Mouse (Mus musculus) hindbrain, embryonic 13.5 days (tissue): ENCODE results near the gene Rsrc2. TPM values are rescaled to one million over a fixed set of nuclear protein-coding genes. Genes with fewer than 3 reads are reported as not detected.

Experiments
- ATAC-seq: fragments of 200-750 bp; cut with Nextera tagmentation; 2 replicates; pipeline ENCODE4 v1.8.0; 2017; ENCODE audit warnings: moderate TSS enrichment; ENCODE audit not compliant: low FRiP score
- H3K27ac ChIP-seq: fragments of 300-500 bp; sonication (generic); 2 replicates; pipeline ENCODE4 v1.5.1; 2015; ENCODE audit warnings: inconsistent platforms, mild to moderate bottlenecking, moderate library complexity
- H3K27me3 ChIP-seq: fragments of 300-500 bp; sonication (generic); 2 replicates; pipeline ENCODE4 v1.6.1; 2015; ENCODE audit warnings: mild to moderate bottlenecking, inconsistent platforms
- H3K36me3 ChIP-seq: fragments of 300-500 bp; sonication (generic); 2 replicates; pipeline ENCODE4 v1.6.1; 2015; ENCODE audit warnings: mild to moderate bottlenecking, inconsistent platforms
- H3K4me1 ChIP-seq: fragments of 300-500 bp; sonication (generic); replicated peaks from 2 replicates; pipeline ENCODE4 v1.6.1; 2015; ENCODE audit warnings: inconsistent platforms
- H3K4me2 ChIP-seq: fragments of 300-500 bp; sonication (generic); 2 replicates; pipeline ENCODE4 v1.6.1; 2015; ENCODE audit warnings: inconsistent platforms, mild to moderate bottlenecking, moderate library complexity
- H3K4me3 ChIP-seq: fragments of 300-500 bp; sonication (generic); 2 replicates; pipeline ENCODE4 v1.5.1; 2015; ENCODE audit warnings: mild to moderate bottlenecking, inconsistent platforms
- H3K9ac ChIP-seq: fragments of 300-500 bp; sonication (generic); 2 replicates; pipeline ENCODE4 v1.6.1; 2015; ENCODE audit warnings: mild to moderate bottlenecking, inconsistent platforms
- H3K9me3 ChIP-seq: fragments of 300-500 bp; sonication (generic); 2 replicates; pipeline ENCODE4 v1.6.1; 2016; ENCODE audit warnings: inconsistent platforms
- WGBS: fragments of 180-500 bp; shearing (Covaris S2); methylation state at CpG from one replicate; pipeline ENCODE4 v1.1.7; 2015; 5-methylcytosine and 5-hydroxymethylcytosine counted together
- polyA plus RNA-seq: library from polyadenylated mRNA; unstranded; fragments of >200 nt; fragmentation: Nextera tagmentation; extraction: Ambion mirVana; gene quantifications from 2 replicates; pipeline ENCODE4 v1.2.1, GENCODE M21; 2015

The Rsrc2 gene
- polyA plus RNA-seq, 1 experiment from 2014 or later = 169 TPM

DNA sequence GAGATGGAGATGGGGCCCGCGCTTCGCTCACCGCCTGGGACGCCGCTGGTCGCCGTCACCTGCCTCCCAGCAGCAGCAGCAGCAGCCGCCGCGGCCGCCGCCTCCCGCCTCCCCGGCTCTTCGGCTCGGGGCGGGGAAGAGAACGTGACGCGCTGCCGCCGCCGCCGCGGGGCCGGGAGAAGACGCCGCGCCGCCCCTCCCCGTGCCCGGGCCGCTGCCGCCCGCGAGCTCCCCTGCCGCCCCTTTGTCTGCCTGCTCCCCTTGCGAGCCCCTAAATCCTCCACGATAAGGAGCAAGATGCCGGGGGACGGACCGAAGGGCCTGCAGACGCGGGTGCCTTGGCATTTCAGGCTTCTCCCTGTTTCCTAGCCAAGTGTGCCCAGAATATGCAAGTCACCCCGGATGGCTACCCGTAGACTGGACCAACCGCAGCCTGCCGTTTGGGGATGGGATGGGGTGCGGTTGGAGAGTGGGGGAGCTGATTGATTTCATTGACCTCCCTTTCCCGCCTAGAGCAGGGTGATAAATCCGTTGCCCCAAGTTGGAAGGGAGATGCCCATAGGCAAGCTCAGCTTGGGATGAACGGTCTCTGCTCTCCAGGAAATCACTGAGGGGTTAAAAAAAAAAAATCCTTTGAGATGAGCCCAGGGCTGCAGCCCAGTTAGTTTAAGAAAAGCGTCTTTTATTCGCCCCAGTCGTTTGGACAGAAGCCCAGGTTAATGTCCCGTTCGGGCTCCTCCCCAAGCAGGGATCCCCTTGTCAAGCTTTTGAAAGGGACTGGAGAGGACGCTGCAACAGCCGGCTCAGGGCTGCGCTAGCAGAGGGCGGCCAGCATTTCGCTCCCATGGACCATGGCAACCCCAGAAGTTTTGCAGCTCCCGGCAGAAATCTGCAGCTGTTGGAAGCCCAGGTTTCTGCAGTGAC is 64.7 kb downstream of the Rsrc2 start, which contains the start of gene Clip1:
Clip1 (minus strand) TSS at position 398 of the 924 bp plus-strand sequence.
- peak; percentile 79 for ATAC-seq
- no peaks in the 10 kb centered on the region for H3K27me3 ChIP-seq
- H3K4me1 ChIP-seq = peaks cover 41% of the 10 kb centered on the region
- peak within 1 kb of the TSS; percentile 100 for H3K9ac ChIP-seq
- H3K27ac ChIP-seq = peak within 1 kb of the TSS; percentile 100
- no peaks in the 10 kb centered on the region for H3K9me3 ChIP-seq
- H3K36me3 ChIP-seq = no peaks in the 10 kb centered on the region
- H3K4me2 ChIP-seq = peak within 1 kb of the TSS; percentile 70
- under 1% methylated on average over 49 of the region's 64 CpGs for WGBS
- peak within 1 kb of the TSS; percentile 95 for H3K4me3 ChIP-seq

DNA sequence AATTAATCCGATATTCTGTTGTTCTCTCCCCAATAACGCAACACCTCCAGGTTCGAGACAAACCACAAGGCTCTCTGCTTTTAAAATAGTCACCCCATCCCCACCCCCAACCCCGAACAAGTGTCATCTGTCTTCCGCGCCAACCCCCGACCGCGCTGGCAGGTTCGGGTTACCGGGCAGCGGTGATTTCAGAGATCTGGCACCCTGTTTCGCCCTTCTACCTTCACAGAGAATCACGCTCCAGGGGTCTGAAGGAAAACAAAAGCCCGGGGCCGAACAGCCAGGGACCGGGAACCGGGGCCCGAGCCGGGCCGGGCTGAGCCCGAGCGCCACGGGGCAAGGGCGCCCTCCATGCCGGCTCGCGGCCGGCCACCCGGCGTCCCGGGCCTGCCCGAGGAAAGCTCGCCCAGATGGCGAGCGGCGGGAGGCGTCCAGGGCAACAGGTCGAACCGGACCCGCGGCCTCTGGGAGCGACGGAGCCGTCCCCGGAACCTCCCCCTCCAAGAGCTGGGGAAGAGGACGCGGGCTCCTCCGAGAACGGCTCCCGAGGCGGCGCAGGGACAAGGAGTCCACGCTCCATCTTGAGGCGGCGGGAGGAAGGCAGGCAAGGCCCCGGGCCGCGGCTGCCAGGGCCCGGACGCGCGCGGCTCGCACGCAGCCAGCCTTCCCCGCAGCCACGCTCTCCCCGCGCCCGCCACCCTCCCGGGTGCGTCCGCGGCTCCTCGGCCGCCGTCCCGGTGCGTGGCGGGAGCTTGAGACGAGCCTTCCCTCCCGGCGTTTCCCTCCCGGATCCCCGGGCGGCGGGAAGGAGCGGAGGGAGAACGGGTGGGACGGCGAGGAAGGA is 65.6 kb downstream of the Rsrc2 start:
- H3K9me3 ChIP-seq = no peaks in the 10 kb centered on the region

DNA sequence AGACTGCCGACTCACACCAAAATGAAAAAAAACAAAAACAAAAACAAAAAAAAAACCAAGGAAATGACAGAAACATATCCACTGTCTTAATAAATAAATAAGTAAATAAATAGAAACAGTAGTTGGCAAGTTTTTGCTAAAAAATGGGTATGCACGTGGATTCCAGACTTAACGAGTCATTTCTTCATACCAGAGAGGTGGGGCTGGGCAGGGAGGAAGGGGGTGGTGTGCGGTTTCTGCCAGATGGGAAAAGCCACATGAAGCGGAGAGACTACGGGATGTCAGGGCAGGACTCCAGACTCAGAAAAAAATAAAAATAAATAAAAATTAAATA is 66.2 kb downstream of the Rsrc2 start:
- no peaks in the 10 kb centered on the region for H3K36me3 ChIP-seq
- WGBS = 0% methylated on average over 6 of the region's 6 CpGs

More for the DNA sequence above, 65.6 kb downstream of the Rsrc2 start:
- H3K36me3 ChIP-seq = no peaks in the 10 kb centered on the region
- peak; percentile 68 for ATAC-seq
- H3K4me2 ChIP-seq = peak overlapping the region; percentile 70
- under 1% methylated on average over 84 of the region's 92 CpGs for WGBS
- H3K27me3 ChIP-seq = no peaks in the 10 kb centered on the region
- H3K4me3 ChIP-seq = peak overlapping the region; percentile 95
- H3K4me1 ChIP-seq = peaks cover 42% of the 10 kb centered on the region
- H3K27ac ChIP-seq = peak overlapping the region; percentile 100
- H3K9ac ChIP-seq = peak overlapping the region; percentile 100

DNA sequence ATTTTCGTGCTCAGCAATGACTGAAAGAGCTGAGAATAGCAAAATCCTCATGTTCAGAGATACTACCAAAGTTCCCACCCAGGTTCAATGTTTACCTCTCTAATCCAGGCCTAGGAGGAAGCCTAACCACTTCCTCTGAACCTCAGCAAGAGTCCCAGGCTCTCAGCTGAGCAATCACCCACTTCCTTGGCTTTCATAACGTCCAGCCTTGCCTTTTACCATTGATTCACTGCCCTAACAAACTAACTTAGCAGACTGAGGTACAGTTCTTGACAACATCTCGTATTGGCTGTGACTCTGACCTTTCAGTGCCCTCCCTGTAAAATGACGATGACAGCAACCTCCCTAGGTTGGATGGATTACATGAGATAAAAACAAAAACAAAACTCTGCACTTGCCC is 66.8 kb downstream of the Rsrc2 start:
- Histone ChIP-seq H3K27ac (peak overlapping the region; percentile 100; the same call in 1 of the 2 replicates), H3K9me3 (no peaks in the 10 kb centered on the region), H3K4me1 (peaks cover 42% of the 10 kb centered on the region), H3K36me3 (0 out of 2 replicates have a peak, but pooled peaks cover 1% of the 10 kb centered on the region), H3K4me2 (peak overlapping the region; percentile 70), H3K9ac (peak overlapping the region; percentile 100), H3K27me3 (no peaks in the 10 kb centered on the region), H3K4me3 (peak overlapping the region; percentile 95)
- 39% methylated on average over 4 of the region's 4 CpGs for WGBS
- no peak for ATAC-seq

More for the DNA sequence above, 66.2 kb downstream of the Rsrc2 start:
- ATAC-seq = peak; percentile 52
- Histone ChIP-seq H3K9ac (peak overlapping the region; percentile 100), H3K27ac (peak overlapping the region; percentile 100), H3K9me3 (no peaks in the 10 kb centered on the region), H3K4me3 (peak overlapping the region; percentile 95), H3K4me1 (peaks cover 42% of the 10 kb centered on the region), H3K27me3 (no peaks in the 10 kb centered on the region), H3K4me2 (peak overlapping the region; percentile 70)

DNA sequence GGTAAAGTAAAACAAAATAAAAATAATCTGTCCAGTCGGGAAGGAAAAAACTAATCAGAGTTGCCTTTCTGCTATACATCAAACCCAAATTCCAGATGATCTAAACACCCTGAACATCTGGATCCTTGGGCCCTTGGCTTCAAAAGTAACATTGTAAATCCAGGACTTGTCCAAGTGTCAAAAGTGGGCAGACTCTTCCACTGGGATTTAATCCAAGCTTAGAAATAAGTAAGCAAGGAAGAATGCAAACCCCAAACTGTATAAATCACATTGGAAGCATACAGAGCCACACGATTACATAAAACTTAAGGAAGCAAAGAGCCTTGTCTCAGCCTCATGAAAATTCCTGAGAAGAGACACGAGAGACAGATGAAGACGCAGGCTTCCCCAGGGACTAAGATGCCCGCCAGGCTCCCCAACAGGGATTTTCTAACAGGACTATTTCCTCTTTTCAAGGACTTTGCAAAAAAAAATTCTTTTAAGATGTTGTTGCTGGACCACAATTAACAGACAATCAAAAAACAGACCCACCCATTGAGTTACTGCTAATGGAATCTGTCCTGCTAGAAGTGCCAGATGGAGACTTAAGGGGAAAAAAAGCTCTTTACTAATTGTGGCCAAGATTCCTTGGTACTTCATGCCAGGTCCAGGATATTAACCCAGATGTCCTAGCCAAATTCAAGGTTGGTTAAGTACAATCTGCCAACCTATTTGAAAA is 69.5 kb downstream of the Rsrc2 start:
- no peaks in the 10 kb centered on the region for H3K27me3 ChIP-seq
- no peak overlapping the region for H3K4me2 ChIP-seq
- no peak for ATAC-seq
- H3K36me3 ChIP-seq = 0 out of 2 replicates have a peak, but pooled peaks cover 3% of the 10 kb centered on the region
- H3K27ac ChIP-seq = peak overlapping the region; percentile 23; the same call in 1 of the 2 replicates
- H3K9me3 ChIP-seq = no peaks in the 10 kb centered on the region
- H3K4me1 ChIP-seq = peaks cover 38% of the 10 kb centered on the region
- H3K9ac ChIP-seq = no peak overlapping the region
- no peak overlapping the region for H3K4me3 ChIP-seq
- 50% methylated on average over 5 of the region's 5 CpGs for WGBS

DNA sequence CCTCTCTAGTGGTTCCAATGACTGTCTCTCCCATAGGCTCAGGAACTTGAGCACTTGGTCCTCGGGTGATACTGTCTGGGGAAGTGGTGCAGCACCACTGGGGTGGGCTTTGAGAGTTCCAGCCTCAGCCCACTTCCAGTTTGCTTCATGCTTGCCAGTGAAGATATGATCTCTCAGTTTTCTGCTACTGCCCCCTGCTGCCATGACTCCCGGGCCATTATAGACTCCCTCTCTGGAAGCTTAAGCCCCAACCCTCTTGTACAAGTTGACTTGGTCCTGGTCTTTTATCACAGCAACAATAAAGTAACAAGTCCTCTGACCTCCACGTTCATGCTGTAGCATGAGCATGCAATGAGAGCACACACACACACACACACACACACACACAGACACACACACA is 70.1 kb downstream of the Rsrc2 start:
- Histone ChIP-seq H3K9ac (no peak overlapping the region), H3K4me2 (no peak overlapping the region), H3K36me3 (0 out of 2 replicates have a peak, but pooled peaks cover 3% of the 10 kb centered on the region), H3K4me1 (peaks cover 38% of the 10 kb centered on the region), H3K9me3 (no peaks in the 10 kb centered on the region), H3K27me3 (no peaks in the 10 kb centered on the region), H3K4me3 (no peak overlapping the region), H3K27ac (no peak overlapping the region)
- no peak for ATAC-seq
- WGBS = 80% methylated on average over 3 of the region's 3 CpGs

Other genes starting within 250 kb of the Rsrc2 start
- gene B3gnt4, start 239.0 kb downstream of the Rsrc2 start, polyA plus RNA-seq = 1.1 and 1.6 TPM in 2 replicates
- 119 and 120 TPM in 2 replicates for gene Diablo, start 225.2 kb downstream of the Rsrc2 start, polyA plus RNA-seq
- 3.5 and 4.8 TPM in 2 replicates for gene Gm49027, start 223.9 kb downstream of the Rsrc2 start, polyA plus RNA-seq
- gene Vps33a, start 176.4 kb downstream of the Rsrc2 start, polyA plus RNA-seq = 39.9 and 44.9 TPM in 2 replicates
- 80.2 and 84.8 TPM in 2 replicates for gene Clip1, start 64.8 kb downstream of the Rsrc2 start, polyA plus RNA-seq
- 68.7 and 70.7 TPM in 2 replicates for gene Zcchc8, start 28.3 kb downstream of the Rsrc2 start, polyA plus RNA-seq
- 7.2 and 7.4 TPM in 2 replicates for gene Kntc1, start 302 bp upstream of the Rsrc2 start, polyA plus RNA-seq
- gene Hcar2, start 116.1 kb upstream of the Rsrc2 start, polyA plus RNA-seq = not detected in 2 replicates
- gene Hcar1, start 130.6 kb upstream of the Rsrc2 start, polyA plus RNA-seq = 0.34 and 0.39 TPM in 2 replicates
- gene Denr, start 157.8 kb upstream of the Rsrc2 start, polyA plus RNA-seq = 143 and 146 TPM in 2 replicates
- gene Gm43518, start 178.0 kb upstream of the Rsrc2 start, polyA plus RNA-seq = 5.6 and 5.8 TPM in 2 replicates
- 6.2 and 7.8 TPM in 2 replicates for gene Ccdc62, start 181.3 kb upstream of the Rsrc2 start, polyA plus RNA-seq
- gene Hip1r, start 224.2 kb upstream of the Rsrc2 start, polyA plus RNA-seq = 21.4 and 25.5 TPM in 2 replicates